Mouse (Mus musculus): ENCODE measurements around the gene Tmem106a. TPM values are rescaled to one million over a fixed set of nuclear protein-coding genes. Genes with fewer than 3 reads are reported as not detected.
A peak's percentile ranks its signal among the peaks of the same experiment; 100 is the strongest.

Gene Tmem106a
- total RNA-seq (2014; rRNA removed), result 0.77 and 3.5 TPM in 2 replicates
- 2.5 and 3.4 TPM in 2 replicates for polyA plus RNA-seq (2015; fragmentation: Nextera tagmentation; extraction: Ambion mirVana)

DNA sequence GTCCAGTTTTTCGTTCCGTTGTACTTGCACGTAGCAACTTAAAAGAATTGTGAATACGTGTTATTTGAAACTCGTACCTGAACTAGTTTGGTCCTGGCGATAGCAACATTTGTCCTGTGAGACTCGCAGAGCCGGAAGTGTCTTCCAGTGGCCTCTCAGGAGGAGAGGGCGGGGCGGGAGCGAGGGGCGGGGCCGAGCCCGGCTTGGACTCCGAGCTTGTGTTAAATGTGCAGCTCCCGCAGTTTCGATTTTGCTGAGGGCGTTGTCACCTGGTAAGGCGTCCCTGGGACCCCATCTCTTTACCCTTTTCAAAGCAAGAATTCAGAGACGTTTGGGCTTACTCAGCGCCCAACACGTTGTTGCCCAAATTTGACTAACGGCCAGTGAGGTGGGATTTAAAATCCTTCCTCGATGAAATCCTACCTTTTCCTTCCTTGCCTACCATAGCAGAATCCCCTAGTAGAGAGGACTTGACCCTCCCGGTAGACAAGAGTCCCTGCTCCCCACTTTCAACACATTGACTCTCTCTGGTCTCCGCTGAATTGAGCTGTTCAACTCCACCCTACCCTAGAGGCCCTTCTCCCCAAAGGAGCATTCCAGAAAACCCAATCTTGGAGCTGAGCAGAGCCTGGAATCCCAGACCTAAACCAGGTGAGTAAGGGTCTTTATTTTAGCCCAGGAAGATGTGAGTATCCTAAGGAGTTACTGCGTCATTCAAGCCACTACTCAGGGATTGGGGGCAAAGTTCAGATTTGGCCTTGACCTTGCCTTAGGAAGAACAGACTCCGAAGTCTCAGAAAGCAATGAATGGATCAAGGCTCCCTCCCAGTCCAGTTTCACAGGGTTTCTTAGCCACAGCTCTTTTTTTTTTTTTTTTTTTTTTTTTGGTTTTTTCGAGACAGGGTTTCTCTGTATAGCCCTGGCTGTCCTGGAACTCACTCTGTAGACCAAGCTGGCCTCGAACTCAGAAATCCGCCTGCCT lies at the start of gene Tmem106a:
Gene Tmem106a, plus strand, starts transcription at position 189 of the 982 bp plus-strand sequence.
- Histone ChIP-seq H3K36me3 (ENCODE audit: insufficient read depth) (peaks cover 41% of the 10 kb centered on the region), H3K4me2 (ENCODE audit: low read depth) (peak within 1 kb of the TSS; percentile 31), H3K27ac (ENCODE audit: low read depth, low read length) (no peak within 1 kb of the TSS), H3K4me1 (ENCODE audit: insufficient read depth) (no peaks in the 10 kb centered on the region), H3K9me3 (ENCODE audit: low read length) (no peaks in the 10 kb centered on the region), H3K4me3 (ENCODE audit: low read depth, low read length) (0 out of 2 replicates have a peak within 1 kb of the TSS, but pooled peaks have one; percentile 7), H3K9ac (no peak within 1 kb of the TSS), H3K27me3 (ENCODE audit: insufficient read depth, low read length) (no peaks in the 10 kb centered on the region)
- 22% methylated on average over 30 of the region's 31 CpGs for WGBS
- no peak for TF ChIP-seq CTCF (IDR thresholded peaks at IDR 0.05; ENCODE audit: low read depth)
- no peak for ATAC-seq
- no peak for DNase-seq

DNA sequence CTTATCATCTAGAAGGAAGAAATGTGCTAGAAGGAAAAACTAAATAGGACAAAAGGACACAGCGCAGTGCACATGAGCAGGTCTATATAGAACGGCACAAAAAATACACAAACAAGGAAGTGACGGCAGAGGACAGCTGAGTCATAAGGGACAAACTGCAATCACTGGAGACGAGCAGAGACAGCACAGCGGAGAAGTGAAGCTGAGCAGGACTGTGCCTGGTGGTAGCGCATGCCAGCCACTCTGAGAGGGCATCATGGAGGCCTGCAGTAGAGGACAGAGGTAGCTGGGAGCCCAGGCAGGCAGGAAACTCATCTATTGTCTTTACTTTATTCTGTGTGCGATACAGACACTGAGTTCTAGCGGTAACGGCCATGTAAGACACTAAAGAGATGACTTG lies 38.5 kb upstream of the Tmem106a start:
- WGBS, result 83% methylated on average over 9 of the region's 9 CpGs
- H3K27me3 ChIP-seq (ENCODE audit: insufficient read depth, low read length), result no peaks in the 10 kb centered on the region
- TF ChIP-seq CTCF (IDR thresholded peaks at IDR 0.05; ENCODE audit: low read depth), result no peak
- no peaks in the 10 kb centered on the region for H3K9me3 ChIP-seq (ENCODE audit: low read length)
- no peak overlapping the region for H3K9ac ChIP-seq
- ATAC-seq (no peak), DNase-seq (no peak)
- H3K4me1 ChIP-seq (ENCODE audit: insufficient read depth), result no peaks in the 10 kb centered on the region
- no peaks in the 10 kb centered on the region for H3K36me3 ChIP-seq (ENCODE audit: insufficient read depth)
- no peak overlapping the region for H3K4me2 ChIP-seq (ENCODE audit: low read depth)
- no peak overlapping the region for H3K4me3 ChIP-seq (ENCODE audit: low read depth, low read length)
- H3K27ac ChIP-seq (ENCODE audit: low read depth, low read length), result no peak overlapping the region

GRCm38 (mm10) chr11:101544132-101544531 lies 37.9 kb upstream of the Tmem106a start:
- WGBS, result 75% methylated on average over 1 of the region's 1 CpGs
- Histone ChIP-seq H3K9ac (no peak overlapping the region), H3K9me3 (ENCODE audit: low read length) (no peaks in the 10 kb centered on the region), H3K4me3 (ENCODE audit: low read depth, low read length) (no peak overlapping the region), H3K27me3 (ENCODE audit: insufficient read depth, low read length) (no peaks in the 10 kb centered on the region), H3K4me2 (ENCODE audit: low read depth) (no peak overlapping the region), H3K36me3 (ENCODE audit: insufficient read depth) (no peaks in the 10 kb centered on the region), H3K4me1 (ENCODE audit: insufficient read depth) (no peaks in the 10 kb centered on the region), H3K27ac (ENCODE audit: low read depth, low read length) (no peak overlapping the region)
- peak; percentile 53 for DNase-seq
- peak; percentile 73 for ATAC-seq
- TF ChIP-seq CTCF (IDR thresholded peaks at IDR 0.05; ENCODE audit: low read depth), result no peak

DNA sequence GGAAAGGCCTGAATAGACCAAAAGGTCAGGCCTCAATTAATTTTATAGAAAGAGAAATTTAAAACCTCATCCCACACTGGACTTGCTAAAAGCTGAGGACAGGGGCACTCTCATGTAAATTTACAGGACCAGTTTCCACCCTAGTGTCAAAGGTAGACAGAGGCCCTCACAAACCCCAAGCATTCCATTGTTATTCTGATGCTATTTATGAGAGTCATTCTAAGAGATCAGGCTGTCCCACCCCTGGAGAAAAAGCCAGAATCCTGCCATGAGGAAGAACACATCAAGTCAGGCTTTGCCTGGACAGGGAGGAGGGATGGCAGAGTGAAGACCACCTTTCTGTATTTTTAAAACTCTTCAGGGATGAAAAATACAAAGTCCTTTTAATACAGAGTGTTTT lies 33.5 kb upstream of the Tmem106a start:
- Histone ChIP-seq H3K9ac (no peak overlapping the region), H3K27me3 (ENCODE audit: insufficient read depth, low read length) (no peaks in the 10 kb centered on the region), H3K4me1 (ENCODE audit: insufficient read depth) (peaks cover 6% of the 10 kb centered on the region; the same call in 1 of the 2 replicates), H3K36me3 (ENCODE audit: insufficient read depth) (no peaks in the 10 kb centered on the region), H3K27ac (ENCODE audit: low read depth, low read length) (no peak overlapping the region), H3K4me3 (ENCODE audit: low read depth, low read length) (no peak overlapping the region), H3K9me3 (ENCODE audit: low read length) (no peaks in the 10 kb centered on the region), H3K4me2 (ENCODE audit: low read depth) (no peak overlapping the region)
- TF ChIP-seq CTCF (IDR thresholded peaks at IDR 0.05; ENCODE audit: low read depth), result no peak
- ATAC-seq (no peak), DNase-seq (no peak)

- 2% methylated on average over 43 of the region's 43 CpGs for WGBS
- peak within 1 kb of the TSS; percentile 73 for H3K9ac ChIP-seq
- peak; percentile 98 for DNase-seq
- peak within 1 kb of the TSS; percentile 74 for H3K4me3 ChIP-seq (ENCODE audit: low read depth, low read length)
- peaks cover 18% of the 10 kb centered on the region; the same call in 1 of the 2 replicates for H3K4me1 ChIP-seq (ENCODE audit: insufficient read depth)
- TF ChIP-seq CTCF (IDR thresholded peaks at IDR 0.05; ENCODE audit: low read depth), result no peak
- peak within 1 kb of the TSS; percentile 95 for H3K27ac ChIP-seq (ENCODE audit: low read depth, low read length)
- peak within 1 kb of the TSS; percentile 71 for H3K4me2 ChIP-seq (ENCODE audit: low read depth)
- H3K27me3 ChIP-seq (ENCODE audit: insufficient read depth, low read length), result no peaks in the 10 kb centered on the region
- 0 out of 2 replicates have a peak, but pooled peaks cover 4% of the 10 kb centered on the region for H3K36me3 ChIP-seq (ENCODE audit: insufficient read depth)
- H3K9me3 ChIP-seq (ENCODE audit: low read length), result no peaks in the 10 kb centered on the region
- ATAC-seq, result peak; percentile 78
Observed at GRCm38 (mm10) chr11:101551751-101552475, 30.1 kb upstream of the Tmem106a start, which contains the start of the genes Brca1 and Nbr1. Brca1 (minus strand) TSS chr11:101551955. Nbr1 (plus strand) TSS chr11:101552149.

- Histone ChIP-seq H3K9me3 (ENCODE audit: low read length) (no peaks in the 10 kb centered on the region), H3K27me3 (ENCODE audit: insufficient read depth, low read length) (no peaks in the 10 kb centered on the region), H3K4me2 (ENCODE audit: low read depth) (peak overlapping the region; percentile 56), H3K36me3 (ENCODE audit: insufficient read depth) (peaks cover 9% of the 10 kb centered on the region; the same call in 1 of the 2 replicates), H3K4me3 (ENCODE audit: low read depth, low read length) (peak overlapping the region; percentile 74), H3K9ac (peak overlapping the region; percentile 73), H3K27ac (ENCODE audit: low read depth, low read length) (peak overlapping the region; percentile 95), H3K4me1 (ENCODE audit: insufficient read depth) (peaks cover 18% of the 10 kb centered on the region; the same call in 1 of the 2 replicates)
- DNase-seq (peak; percentile 99), ATAC-seq (peak; percentile 96)
- 1% methylated on average over 37 of the region's 37 CpGs for WGBS
- TF ChIP-seq CTCF (IDR thresholded peaks at IDR 0.05; ENCODE audit: low read depth), result peak; percentile 54
Observed at GRCm38 (mm10) chr11:101552476-101553300, 29.4 kb upstream of the Tmem106a start.

All from forebrain, postnatal 0 days (tissue).